Comparison of ENCODE assay signal across 23 mouse cellular contexts in the genomic region with DNA sequence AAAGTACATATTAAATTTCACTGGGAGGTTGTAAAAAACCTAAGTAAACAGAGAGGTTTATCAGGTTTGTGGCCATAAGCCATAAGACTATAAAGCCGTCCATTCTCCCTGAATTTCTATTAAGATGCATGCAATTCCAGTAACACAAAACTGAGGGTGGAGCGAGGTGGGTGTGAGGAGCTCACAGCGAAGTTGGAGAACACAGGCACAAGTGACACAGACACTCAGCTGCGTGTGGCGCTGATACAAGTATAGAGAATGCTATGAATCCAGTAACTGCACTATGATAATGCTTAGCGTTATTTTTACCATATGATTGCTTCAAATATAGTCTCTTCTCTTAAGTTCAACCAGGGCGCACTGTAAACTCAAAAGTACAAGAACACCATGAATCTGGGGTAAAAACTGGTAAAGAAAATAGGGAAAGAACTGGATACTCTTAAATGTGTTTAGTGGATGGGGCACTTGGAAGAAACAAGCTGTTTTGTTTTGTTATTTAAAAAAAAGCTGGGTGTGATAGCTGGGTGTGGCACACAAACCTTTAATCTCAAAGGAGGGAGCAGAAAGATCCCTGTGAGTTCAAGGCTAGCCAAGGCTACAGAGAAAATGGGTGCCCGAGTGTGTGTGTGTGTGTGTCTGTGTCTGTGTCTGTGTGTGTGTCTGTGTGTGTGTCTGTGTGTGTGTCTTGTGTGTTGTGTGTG. TPM values are rescaled to one million over a fixed set of nuclear protein-coding genes. Genes with fewer than 3 reads are reported as not detected.
"Had no signal": no experiment of that assay in that cellular context is flagged by ENCODE, and none has a peak within 500 bp of the region (broad histone marks: within the 10 kb centered on the region; RNA-seq: fewer than 3 reads in every experiment).

No protein-coding gene starts in this region.

- H3K9me3 ChIP-seq: kidney, embryonic 15.5 days; limb, embryonic 12.5 days; limb, embryonic 15.5 days; midbrain, embryonic 12.5 days; neural tube, embryonic 13.5 days had no signal

- H3K27me3 ChIP-seq: kidney, embryonic 15.5 days; limb, embryonic 12.5 days; limb, embryonic 15.5 days; midbrain, embryonic 12.5 days; neural tube, embryonic 13.5 days had no signal

- H3K9ac ChIP-seq: kidney, embryonic 15.5 days; limb, embryonic 12.5 days; limb, embryonic 15.5 days; liver, embryonic 14.5 days; liver, postnatal 0 days; lung, embryonic 14.5 days; midbrain, embryonic 12.5 days; neural tube, embryonic 13.5 days had no signal

- ATAC-seq: liver, postnatal 0 days; lung, postnatal 0 days; midbrain, embryonic 16.5 days had no signal

- H3K36me3 ChIP-seq: limb, embryonic 15.5 days; midbrain, embryonic 12.5 days; neural tube, embryonic 13.5 days had no signal

- DNase-seq: kidney, postnatal 10 days; kidney, postnatal 36 days; left cerebral cortex, postnatal 4 days; liver, postnatal 0 days; lung, embryonic 14.5 days; retina, postnatal 1 day; right cerebral cortex, postnatal 14 days; right cerebral cortex, postnatal 4 days; thymus, adult 2 months; thymus, postnatal 14 days; thymus, postnatal 4 days had no signal

- H3K4me2 ChIP-seq: kidney, embryonic 15.5 days; limb, embryonic 12.5 days; limb, embryonic 15.5 days; liver, embryonic 11.5 days; lung, embryonic 14.5 days; midbrain, embryonic 12.5 days; neural tube, embryonic 13.5 days had no signal

- H3K4me3 ChIP-seq: kidney, embryonic 15.5 days; limb, embryonic 12.5 days; limb, embryonic 15.5 days; midbrain, embryonic 12.5 days; myocyte; neural tube, embryonic 13.5 days had no signal

- H3K27ac ChIP-seq: kidney, embryonic 15.5 days; limb, embryonic 12.5 days; limb, embryonic 15.5 days; liver, embryonic 14.5 days; midbrain, embryonic 12.5 days; neural tube, embryonic 13.5 days; stomach, postnatal 0 days had no signal

RNA-seq across cellular contexts. Expression of a gene that starts 9.5 kb away (rescaled TPM):
- total RNA-seq: neutrophil, adult 5-6 weeks had no signal
